Mouse (Mus musculus) neural tube, embryonic 10.5 days (tissue): ENCODE data around the gene Kcnh6.
"Not testable (repeated sequence)": the region's sequence is repeated elsewhere in the genome, so short reads cannot be mapped to it uniquely, and the experiment has no call there.

Source experiments
- DNase-seq: peaks from one replicate; pipeline ENCODE4 v3.0.0-alpha.2; 2017; ENCODE audit warnings: low spot score; ENCODE audit errors: extremely low spot score

Gene Kcnh6

GRCm38 (mm10) chr11:106013556-106014225 lies 5.8 kb downstream of the Kcnh6 start:
- no peak for DNase-seq

GRCm38 (mm10) chr11:106016440-106016839 lies 8.5 kb downstream of the Kcnh6 start:
- DNase-seq, result no peak

GRCm38 (mm10) chr11:106020051-106020763 lies 12.3 kb downstream of the Kcnh6 start:
- peak; percentile 26 for DNase-seq

- DNase-seq, result no peak
Measured at GRCm38 (mm10) chr11:106025774-106026173, 17.9 kb downstream of the Kcnh6 start.

GRCm38 (mm10) chr11:106026465-106027151 lies 18.7 kb downstream of the Kcnh6 start:
- DNase-seq, result peak; percentile 48

- DNase-seq, result no peak
Measured at GRCm38 (mm10) chr11:106027607-106028006, 19.7 kb downstream of the Kcnh6 start.

- not testable (repeated sequence) for DNase-seq
Measured at GRCm38 (mm10) chr11:106032074-106032473, 24.1 kb downstream of the Kcnh6 start.

- DNase-seq, result peak; percentile 51
Measured at GRCm38 (mm10) chr11:106033491-106033919, 25.6 kb downstream of the Kcnh6 start.

- no peak for DNase-seq
Measured at GRCm38 (mm10) chr11:106034986-106035385, 27.1 kb downstream of the Kcnh6 start.

GRCm38 (mm10) chr11:106036548-106037417 lies 28.9 kb downstream of the Kcnh6 start, which contains the start of gene Dcaf7:
TSS of gene Dcaf7 (plus strand) at chr11:106036872.
- DNase-seq, result peak; percentile 97

- DNase-seq, result peak; percentile 48
Measured at GRCm38 (mm10) chr11:106037418-106037751, 29.5 kb downstream of the Kcnh6 start.

GRCm38 (mm10) chr11:106044349-106044748 lies 36.4 kb downstream of the Kcnh6 start:
- no peak for DNase-seq

GRCm38 (mm10) chr11:106045256-106045655 lies 37.3 kb downstream of the Kcnh6 start:
- DNase-seq, result no peak

GRCm38 (mm10) chr11:106045780-106046179 lies 37.9 kb downstream of the Kcnh6 start:
- no peak for DNase-seq

- no peak for DNase-seq
Measured at GRCm38 (mm10) chr11:106046584-106046983, 38.7 kb downstream of the Kcnh6 start.

- DNase-seq, result no peak
Measured at GRCm38 (mm10) chr11:106053921-106054320, 46.0 kb downstream of the Kcnh6 start.

- no peak for DNase-seq
Measured at GRCm38 (mm10) chr11:106054600-106054999, 46.7 kb downstream of the Kcnh6 start.

GRCm38 (mm10) chr11:106055341-106055740 lies 47.4 kb downstream of the Kcnh6 start:
- DNase-seq, result no peak

- no peak for DNase-seq
Measured at GRCm38 (mm10) chr11:106056819-106057491, 49.0 kb downstream of the Kcnh6 start.

- DNase-seq, result no peak
Measured at GRCm38 (mm10) chr11:106058020-106058419, 50.1 kb downstream of the Kcnh6 start.

- DNase-seq, result no peak
Measured at GRCm38 (mm10) chr11:106060549-106060948, 52.6 kb downstream of the Kcnh6 start.
